Mouse (Mus musculus): ENCODE data around the gene Lrrc75a.
"Not testable (repeated sequence)": the region's sequence is repeated elsewhere in the genome, so short reads cannot be mapped to it uniquely, and the experiment has no call there.

The Lrrc75a gene

GRCm38 (mm10) chr11:62647661-62648590 is at the start of gene Lrrc75a:
Gene Lrrc75a (minus strand): TSS chr11:62648523.
- no peak for DNase-seq (ENCODE audit: low spot score)

- DNase-seq (ENCODE audit: low spot score): no peak
These were observed 46.8 kb upstream of the Lrrc75a start for GRCm38 (mm10) chr11:62695126-62695525.

GRCm38 (mm10) chr11:62693299-62694184 is 45.2 kb upstream of the Lrrc75a start:
- no peak for DNase-seq (ENCODE audit: low spot score)

- no peak for DNase-seq (ENCODE audit: low spot score)
These were observed 43.3 kb upstream of the Lrrc75a start for GRCm38 (mm10) chr11:62691592-62691991.

GRCm38 (mm10) chr11:62679954-62680353 is 31.6 kb upstream of the Lrrc75a start:
- DNase-seq (ENCODE audit: low spot score): no peak

GRCm38 (mm10) chr11:62678778-62679354 is 30.5 kb upstream of the Lrrc75a start:
- DNase-seq (ENCODE audit: low spot score): no peak

- no peak for DNase-seq (ENCODE audit: low spot score)
These were observed 27.9 kb upstream of the Lrrc75a start for GRCm38 (mm10) chr11:62676290-62676596.

- DNase-seq (ENCODE audit: low spot score): peak; percentile 64
These were observed 27.4 kb upstream of the Lrrc75a start for GRCm38 (mm10) chr11:62675480-62676289.

- no peak for DNase-seq (ENCODE audit: low spot score)
These were observed 21.7 kb upstream of the Lrrc75a start for GRCm38 (mm10) chr11:62670006-62670405.

GRCm38 (mm10) chr11:62669471-62669870 is 21.1 kb upstream of the Lrrc75a start:
- peak; percentile 65 for DNase-seq (ENCODE audit: low spot score)

GRCm38 (mm10) chr11:62668986-62669385 is 20.7 kb upstream of the Lrrc75a start:
- no peak for DNase-seq (ENCODE audit: low spot score)

- DNase-seq (ENCODE audit: low spot score): no peak
These were observed 15.9 kb upstream of the Lrrc75a start for GRCm38 (mm10) chr11:62664250-62664649.

- no peak for DNase-seq (ENCODE audit: low spot score)
These were observed 12.6 kb upstream of the Lrrc75a start for GRCm38 (mm10) chr11:62660885-62661284.

- no peak for DNase-seq (ENCODE audit: low spot score)
These were observed 3.8 kb upstream of the Lrrc75a start for GRCm38 (mm10) chr11:62652080-62652479.

GRCm38 (mm10) chr11:62651563-62651962 is 3.2 kb upstream of the Lrrc75a start:
- no peak for DNase-seq (ENCODE audit: low spot score)

- not testable (repeated sequence) for DNase-seq (ENCODE audit: low spot score)
These were observed 1.5 kb upstream of the Lrrc75a start for GRCm38 (mm10) chr11:62649803-62650202.

GRCm38 (mm10) chr11:62648591-62649391 is 468 bp upstream of the Lrrc75a start, which contains the start of gene Mmgt2:
Gene Mmgt2 (plus strand): TSS chr11:62648664.
- peak; percentile 74 for DNase-seq (ENCODE audit: low spot score)

- no peak for DNase-seq (ENCODE audit: low spot score)
These were observed 1.3 kb downstream of the Lrrc75a start for GRCm38 (mm10) chr11:62646958-62647515.

- DNase-seq (ENCODE audit: low spot score): no peak
These were observed 1.9 kb downstream of the Lrrc75a start for GRCm38 (mm10) chr11:62646495-62646843.

- DNase-seq (ENCODE audit: low spot score): no peak
These were observed 2.4 kb downstream of the Lrrc75a start for GRCm38 (mm10) chr11:62645732-62646494.
